Mouse (Mus musculus): ENCODE results near the gene St6galnac4.

- no peak for TF ChIP-seq CTCF (IDR thresholded peaks at IDR 0.05)
- TF ChIP-seq POLR2A (IDR thresholded peaks at IDR 0.05; ENCODE audit: insufficient read depth, low read depth, low read length), result no peak
Observed at GRCm38 (mm10) chr2:32539452-32539981, 47.4 kb upstream of the St6galnac4 start.
